Mouse (Mus musculus) olfactory bulb, adult 2 months (tissue): ENCODE results near the gene Ddx58.

Experiments used
- CTCF ChIP-seq: fragments of 200-500 bp; IDR thresholded peaks from 2 replicates; pipeline ENCODE4 v1.5.1; 2012; ENCODE audit warnings: low read depth, mild to moderate bottlenecking, low read length, moderate library complexity; ENCODE audit not compliant: insufficient read depth
- POLR2A ChIP-seq: fragments of 200-500 bp; IDR thresholded peaks from 2 replicates; pipeline ENCODE4 v1.6.1; 2012; ENCODE audit warnings: mild to moderate bottlenecking, low read depth, low read length, moderate library complexity; ENCODE audit not compliant: insufficient read depth

GRCm38 (mm10) chr4:40253766-40254165 lies 14.1 kb upstream of the Ddx58 start:
- TF ChIP-seq CTCF = no peak
- TF ChIP-seq POLR2A = no peak
